Mouse (Mus musculus): Measurements from ENCODE around the gene Gpcpd1.
A peak's percentile ranks its signal among the peaks of the same experiment; 100 is the strongest.

Gpcpd1 gene

GRCm38 (mm10) chr2:132586006-132586405 is 1.5 kb downstream of the Gpcpd1 start:
- no peak for DNase-seq (ENCODE audit: low spot score in 2 of 2)

- DNase-seq (ENCODE audit: low spot score in 2 of 2), result no peak
These were observed 3.3 kb downstream of the Gpcpd1 start for GRCm38 (mm10) chr2:132584191-132584590.

- no peak for DNase-seq (ENCODE audit: low spot score in 2 of 2)
These were observed 4.4 kb downstream of the Gpcpd1 start for GRCm38 (mm10) chr2:132583126-132583525.

GRCm38 (mm10) chr2:132582227-132582626 is 5.3 kb downstream of the Gpcpd1 start:
- DNase-seq (ENCODE audit: low spot score in 2 of 2), result no peak

- DNase-seq (ENCODE audit: low spot score in 2 of 2), result no peak
These were observed 7.8 kb downstream of the Gpcpd1 start for GRCm38 (mm10) chr2:132579689-132580088.

- no peak for DNase-seq (ENCODE audit: low spot score in 2 of 2)
These were observed 8.8 kb downstream of the Gpcpd1 start for GRCm38 (mm10) chr2:132578711-132579110.

- DNase-seq (ENCODE audit: low spot score in 2 of 2), result peak; percentile 98
These were observed 9.5 kb downstream of the Gpcpd1 start for GRCm38 (mm10) chr2:132578059-132578458.

- DNase-seq (ENCODE audit: low spot score in 2 of 2), result peak; percentile 65 to 68
These were observed 10.0 kb downstream of the Gpcpd1 start for GRCm38 (mm10) chr2:132577431-132577981.

GRCm38 (mm10) chr2:132576522-132577135 is 10.9 kb downstream of the Gpcpd1 start:
- no peak for DNase-seq (ENCODE audit: low spot score in 2 of 2)

- DNase-seq (ENCODE audit: low spot score in 2 of 2), result peak in 1 of 2 experiments; percentile 22
These were observed 11.6 kb downstream of the Gpcpd1 start for GRCm38 (mm10) chr2:132575759-132576439.

GRCm38 (mm10) chr2:132575256-132575655 is 12.3 kb downstream of the Gpcpd1 start:
- DNase-seq (ENCODE audit: low spot score in 2 of 2), result peak in 1 of 2 experiments; percentile 15

GRCm38 (mm10) chr2:132573280-132573679 is 14.2 kb downstream of the Gpcpd1 start:
- peak in 1 of 2 experiments; percentile 66 for DNase-seq (ENCODE audit: low spot score in 2 of 2)

- DNase-seq (ENCODE audit: low spot score in 2 of 2), result no peak
These were observed 14.9 kb downstream of the Gpcpd1 start for GRCm38 (mm10) chr2:132572651-132573050.

- no peak for DNase-seq (ENCODE audit: low spot score in 2 of 2)
These were observed 16.2 kb downstream of the Gpcpd1 start for GRCm38 (mm10) chr2:132571301-132571700.

GRCm38 (mm10) chr2:132570869-132571268 is 16.7 kb downstream of the Gpcpd1 start:
- peak; percentile 17 to 30 for DNase-seq (ENCODE audit: low spot score in 2 of 2)

GRCm38 (mm10) chr2:132569686-132570085 is 17.8 kb downstream of the Gpcpd1 start:
- DNase-seq (ENCODE audit: low spot score in 2 of 2), result no peak

- no peak for DNase-seq (ENCODE audit: low spot score in 2 of 2)
These were observed 20.1 kb downstream of the Gpcpd1 start for GRCm38 (mm10) chr2:132567414-132567813.

- DNase-seq (ENCODE audit: low spot score in 2 of 2), result no peak
These were observed 25.7 kb downstream of the Gpcpd1 start for GRCm38 (mm10) chr2:132561860-132562259.

- no peak for DNase-seq (ENCODE audit: low spot score in 2 of 2)
These were observed 59.7 kb downstream of the Gpcpd1 start for GRCm38 (mm10) chr2:132527864-132528263.

- no peak for DNase-seq (ENCODE audit: low spot score in 2 of 2)
These were observed 60.5 kb downstream of the Gpcpd1 start for GRCm38 (mm10) chr2:132526894-132527532.

GRCm38 (mm10) chr2:132526110-132526509 is 61.4 kb downstream of the Gpcpd1 start:
- no peak for DNase-seq (ENCODE audit: low spot score in 2 of 2)
